Mouse (Mus musculus): ENCODE measurements around the gene Pcgf6. TPM values are rescaled to one million over a fixed set of nuclear protein-coding genes. Genes with fewer than 3 reads are reported as not detected.

The Pcgf6 gene
- 31.1 TPM for polyA plus RNA-seq (2014; fragmentation: Illumina TruSeq; extraction: RNeasy Lipid Tissue Mini Kit (QIAGEN cat#74804); ENCODE audit: low replicate concordance)

DNA sequence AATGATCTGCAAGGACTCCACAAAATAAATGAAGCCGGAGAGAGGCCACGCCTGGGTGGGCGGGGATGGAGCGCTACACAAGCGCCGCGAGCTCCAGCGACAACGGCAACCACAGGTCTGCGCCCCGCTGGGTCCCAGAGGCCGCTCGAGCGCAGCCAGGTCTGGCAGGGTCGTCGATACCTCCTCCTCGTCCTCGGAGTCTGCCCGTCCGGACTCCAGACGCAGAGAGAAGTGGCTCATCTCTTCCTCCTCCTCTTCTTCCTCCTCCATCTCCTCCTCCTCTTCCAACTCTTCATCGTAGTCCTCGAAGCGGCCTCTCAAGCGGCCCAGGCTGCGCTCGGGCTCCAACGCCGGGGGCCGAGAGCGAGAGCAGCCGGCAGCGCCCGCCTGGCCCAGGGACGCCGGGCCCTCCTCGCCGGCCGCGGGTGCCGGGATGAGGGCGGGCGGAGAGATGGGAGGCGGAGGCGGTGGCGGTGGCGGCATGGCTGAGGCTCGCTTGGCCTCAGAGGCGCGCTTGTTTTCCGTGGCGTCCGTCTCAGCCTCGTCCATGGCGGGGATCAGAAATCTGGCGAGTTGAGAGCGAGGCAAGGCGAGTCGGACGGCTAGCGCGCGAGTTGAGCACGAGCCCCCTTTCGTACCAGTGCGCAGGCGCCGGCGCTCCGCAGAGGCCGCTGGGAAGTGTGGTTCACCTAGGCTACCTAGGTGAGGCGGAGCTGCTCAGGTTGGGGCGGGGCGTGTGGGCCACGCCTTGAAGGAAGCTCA is at the start of gene Pcgf6:
Gene Pcgf6 (minus strand): TSS at position 636 of the 762 bp plus-strand sequence.

DNA sequence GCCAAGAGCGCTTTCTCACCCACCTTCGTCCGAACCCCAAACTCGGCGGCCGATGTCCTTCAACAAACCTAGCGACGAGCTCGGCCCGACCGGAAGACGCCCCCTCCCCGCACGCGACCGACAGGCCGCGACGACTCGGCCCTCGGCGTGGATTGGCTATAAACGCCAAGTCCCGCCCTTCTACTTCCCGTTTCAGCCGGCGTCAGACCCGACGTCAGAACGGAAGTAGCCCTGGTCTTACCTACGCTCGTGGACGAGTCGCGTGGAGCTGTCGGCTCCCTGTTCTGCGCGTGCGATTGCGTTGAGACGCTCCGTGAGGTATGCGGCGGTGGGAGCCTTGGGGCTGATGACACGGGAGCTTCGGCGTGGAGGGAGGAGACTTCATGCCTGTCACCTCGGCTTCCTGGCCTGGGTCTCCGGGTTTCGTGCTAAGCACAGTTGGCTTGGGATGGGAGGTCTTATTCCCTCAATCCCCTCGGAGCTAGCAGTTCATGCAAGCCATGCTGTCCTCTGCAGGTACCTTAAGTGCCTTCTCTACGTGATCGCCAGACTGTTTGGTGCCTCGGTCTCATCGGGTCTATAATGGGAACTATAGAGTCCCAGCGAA is 39.9 kb upstream of the Pcgf6 start, which contains the start of the genes Usmg5 and Pdcd11:
Gene Usmg5 (minus strand): TSS at position 98 of the 607 bp plus-strand sequence.
Gene Pdcd11 (plus strand): TSS at position 219 of the 607 bp plus-strand sequence.

DNA sequence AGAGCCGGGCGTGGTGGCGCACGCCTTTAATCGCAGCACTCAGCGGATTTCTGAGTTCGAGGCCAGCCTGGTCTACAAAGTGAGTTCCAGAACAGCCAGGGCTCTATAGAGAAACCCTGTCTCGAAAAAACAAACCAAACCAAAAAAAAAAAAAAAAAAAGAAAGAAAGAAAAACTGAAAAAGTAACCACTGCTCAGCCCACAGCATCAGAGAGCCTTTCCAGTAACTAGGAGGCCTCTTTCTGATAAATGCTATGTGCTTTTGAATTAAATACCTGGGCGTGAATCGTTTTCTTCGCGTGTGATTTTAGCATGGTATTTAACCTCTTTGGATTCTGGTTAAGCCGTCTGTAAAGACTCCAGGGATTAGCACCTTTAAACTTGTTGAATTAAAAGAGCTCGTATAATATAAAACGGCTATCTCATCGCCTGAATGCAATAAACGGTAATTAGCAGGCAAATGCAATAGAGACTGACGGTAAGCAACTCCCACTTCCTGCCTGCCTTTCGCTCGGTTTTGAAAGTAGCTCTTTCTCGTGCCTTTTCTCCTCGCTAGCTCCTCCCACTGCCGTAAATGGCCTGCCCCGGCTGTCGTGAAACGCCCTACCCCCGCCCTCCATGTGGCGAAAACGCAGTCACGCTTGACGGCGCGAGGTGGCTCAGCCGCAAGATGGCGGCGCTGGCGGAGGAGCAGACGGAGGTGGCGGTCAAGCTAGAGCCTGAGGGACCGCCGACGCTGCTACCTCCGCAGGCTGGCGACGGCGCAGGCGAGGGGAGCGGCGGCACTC is 16.6 kb upstream of the Pcgf6 start, which contains the start of gene Taf5:
Gene Taf5 (plus strand): TSS at position 651 of the 787 bp plus-strand sequence.

DNA sequence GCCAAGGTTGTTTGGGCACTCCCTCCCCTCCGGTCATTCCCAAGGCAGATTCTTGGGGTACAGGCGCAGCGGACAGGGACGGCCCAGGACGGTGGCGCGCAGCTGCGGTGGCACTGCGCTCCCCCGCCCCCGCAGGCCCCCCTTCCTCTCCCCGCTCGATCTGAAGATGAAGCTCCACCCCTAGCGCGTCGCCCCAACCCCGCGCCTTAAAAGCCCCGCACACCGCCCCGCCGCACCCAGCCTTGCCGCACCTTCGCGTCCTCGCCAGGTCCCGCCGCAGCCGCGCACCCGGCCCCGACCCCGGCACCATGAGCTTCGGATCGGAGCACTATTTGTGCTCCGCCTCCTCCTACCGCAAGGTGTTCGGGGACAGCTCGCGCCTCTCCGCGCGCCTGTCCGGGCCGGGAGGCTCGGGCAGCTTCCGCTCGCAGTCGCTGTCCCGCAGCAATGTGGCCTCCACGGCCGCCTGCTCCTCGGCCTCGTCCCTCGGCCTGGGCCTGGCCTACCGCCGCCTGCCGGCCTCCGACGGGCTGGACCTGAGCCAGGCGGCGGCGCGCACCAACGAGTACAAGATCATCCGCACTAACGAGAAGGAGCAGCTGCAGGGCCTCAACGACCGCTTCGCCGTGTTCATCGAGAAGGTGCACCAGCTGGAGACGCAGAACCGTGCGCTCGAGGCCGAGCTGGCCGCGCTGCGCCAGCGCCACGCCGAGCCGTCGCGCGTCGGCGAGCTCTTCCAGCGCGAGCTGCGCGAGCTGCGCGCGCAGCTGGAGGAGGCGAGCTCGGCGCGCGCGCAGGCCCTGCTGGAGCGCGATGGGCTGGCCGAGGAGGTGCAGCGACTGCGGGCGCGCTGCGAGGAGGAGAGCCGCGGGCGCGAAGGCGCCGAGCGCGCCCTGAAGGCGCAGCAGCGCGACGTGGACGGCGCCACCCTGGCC is 36.0 kb downstream of the Pcgf6 start, which contains the start of the genes Ina and Nt5c2:
Gene Ina (plus strand): TSS at position 252 of the 935 bp plus-strand sequence.
Gene Nt5c2 (minus strand): TSS at position 707 of the 935 bp plus-strand sequence.

Other genes with a start within 250 kb of the Pcgf6 start
- 0.71 TPM for gene Ina, start 36.2 kb downstream of the Pcgf6 start, polyA plus RNA-seq (2014; fragmentation: Illumina TruSeq; extraction: RNeasy Lipid Tissue Mini Kit (QIAGEN cat#74804); ENCODE audit: low replicate concordance)
- 44.0 TPM for gene Nt5c2, start 35.8 kb downstream of the Pcgf6 start, polyA plus RNA-seq (2014; fragmentation: Illumina TruSeq; extraction: RNeasy Lipid Tissue Mini Kit (QIAGEN cat#74804); ENCODE audit: low replicate concordance)
- 17.9 TPM for gene Taf5, start 16.8 kb upstream of the Pcgf6 start, polyA plus RNA-seq (2014; fragmentation: Illumina TruSeq; extraction: RNeasy Lipid Tissue Mini Kit (QIAGEN cat#74804); ENCODE audit: low replicate concordance)
- 4,144 TPM for gene Usmg5, start 39.7 kb upstream of the Pcgf6 start, polyA plus RNA-seq (2014; fragmentation: Illumina TruSeq; extraction: RNeasy Lipid Tissue Mini Kit (QIAGEN cat#74804); ENCODE audit: low replicate concordance)
- 2.6 TPM for gene Pdcd11, start 39.9 kb upstream of the Pcgf6 start, polyA plus RNA-seq (2014; fragmentation: Illumina TruSeq; extraction: RNeasy Lipid Tissue Mini Kit (QIAGEN cat#74804); ENCODE audit: low replicate concordance)
- gene Calhm2, start 87.4 kb upstream of the Pcgf6 start, polyA plus RNA-seq (2014; fragmentation: Illumina TruSeq; extraction: RNeasy Lipid Tissue Mini Kit (QIAGEN cat#74804); ENCODE audit: low replicate concordance): 0.59 TPM
- not detected for gene Calhm1, start 93.3 kb upstream of the Pcgf6 start, polyA plus RNA-seq (2014; fragmentation: Illumina TruSeq; extraction: RNeasy Lipid Tissue Mini Kit (QIAGEN cat#74804); ENCODE audit: low replicate concordance)
- gene Calhm3, start 106.9 kb upstream of the Pcgf6 start, polyA plus RNA-seq (2014; fragmentation: Illumina TruSeq; extraction: RNeasy Lipid Tissue Mini Kit (QIAGEN cat#74804); ENCODE audit: low replicate concordance): not detected
- gene Neurl1a, start 127.9 kb upstream of the Pcgf6 start, polyA plus RNA-seq (2014; fragmentation: Illumina TruSeq; extraction: RNeasy Lipid Tissue Mini Kit (QIAGEN cat#74804); ENCODE audit: low replicate concordance): not detected